Mouse (Mus musculus) adrenal gland, postnatal 4 days (tissue): ENCODE data around the gene Cfl1. TPM values are rescaled to one million over a fixed set of nuclear protein-coding genes. Genes with fewer than 3 reads are reported as not detected.

ENCODE experiments used
- DNase-seq, 2 experiments: peaks; one replicate each; pipeline ENCODE4 v3.0.0; 2021 to 2022; ENCODE audit warnings: low spot score in 2 of 2, mixed read lengths in 2 of 2
- total RNA-seq, 2 experiments: library from RNA; stranded (reverse); gene quantifications; 2 replicates each; pipeline ENCODE4 v1.2.3; 2021

Gene Cfl1
- total RNA-seq, 2 experiments from 2014 or later: 789 to 859 TPM

DNA sequence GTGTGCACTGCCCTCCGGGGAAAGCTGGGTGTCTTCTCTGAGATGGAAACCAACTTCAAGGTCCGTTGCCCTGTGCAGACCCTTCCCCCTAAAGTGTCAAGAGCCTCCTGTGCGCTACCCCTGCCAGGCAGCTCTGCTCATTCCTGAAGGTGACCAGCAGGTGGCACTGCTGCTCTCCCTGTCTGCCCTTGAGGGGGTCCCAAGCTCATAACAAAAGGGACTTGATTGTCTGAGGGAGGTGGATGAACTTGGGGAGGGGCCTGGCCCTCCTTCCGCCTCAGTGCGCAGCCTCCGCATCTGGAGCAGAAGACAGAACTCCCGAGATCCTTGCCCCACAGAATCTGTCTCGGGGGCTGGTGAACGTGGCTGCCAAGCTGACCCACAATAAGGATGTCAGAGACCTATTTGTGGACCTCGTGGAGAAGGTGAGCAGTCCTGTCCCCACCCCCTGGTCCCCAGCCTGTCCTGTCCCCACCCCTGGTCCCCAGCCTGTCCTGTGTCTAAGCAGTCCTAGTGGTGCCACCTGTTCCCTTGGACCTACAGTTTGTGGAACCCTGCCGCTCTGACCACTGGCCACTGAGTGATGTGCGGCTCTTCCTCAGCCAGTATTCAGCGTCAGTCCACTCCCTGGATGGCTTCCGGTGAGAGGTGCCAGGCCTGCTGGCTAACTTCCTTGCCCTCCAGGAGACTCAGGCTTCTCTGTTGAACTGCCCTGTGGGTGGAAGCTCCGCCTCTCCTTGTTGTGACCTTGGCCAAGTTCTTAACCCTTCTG lies 26.3 kb upstream of the Cfl1 start:
- no peak for DNase-seq

DNA sequence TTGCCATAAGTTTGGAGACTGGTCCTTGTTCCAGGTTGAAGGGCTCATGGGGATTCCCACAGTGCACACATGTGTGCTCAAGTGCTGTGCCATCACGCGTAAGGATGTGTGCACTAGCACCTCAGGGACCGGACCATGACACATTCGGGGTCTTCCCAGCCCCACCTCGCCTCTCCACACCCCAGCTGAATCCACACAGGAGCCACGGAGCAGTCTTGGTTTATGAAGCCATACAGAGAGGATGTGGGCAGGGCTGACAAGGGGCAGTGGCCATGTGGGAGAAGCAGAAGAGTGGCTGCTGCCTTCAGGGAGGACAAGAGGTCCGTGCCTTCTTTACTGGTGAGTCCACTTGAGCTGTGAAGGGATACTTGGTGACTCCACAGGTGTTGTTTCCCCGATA lies 25.2 kb upstream of the Cfl1 start:
- DNase-seq: no peak

- DNase-seq: no peak
These were observed 23.2 kb upstream of the Cfl1 start for GRCm38 (mm10) chr19:5466916-5467500.

GRCm38 (mm10) chr19:5468374-5468773 lies 21.9 kb upstream of the Cfl1 start, which contains the start of gene Ctsw:
Gene Ctsw (minus strand): TSS chr19:5468507.
- DNase-seq: no peak

GRCm38 (mm10) chr19:5471846-5472245 lies 18.4 kb upstream of the Cfl1 start:
- no peak for DNase-seq

DNA sequence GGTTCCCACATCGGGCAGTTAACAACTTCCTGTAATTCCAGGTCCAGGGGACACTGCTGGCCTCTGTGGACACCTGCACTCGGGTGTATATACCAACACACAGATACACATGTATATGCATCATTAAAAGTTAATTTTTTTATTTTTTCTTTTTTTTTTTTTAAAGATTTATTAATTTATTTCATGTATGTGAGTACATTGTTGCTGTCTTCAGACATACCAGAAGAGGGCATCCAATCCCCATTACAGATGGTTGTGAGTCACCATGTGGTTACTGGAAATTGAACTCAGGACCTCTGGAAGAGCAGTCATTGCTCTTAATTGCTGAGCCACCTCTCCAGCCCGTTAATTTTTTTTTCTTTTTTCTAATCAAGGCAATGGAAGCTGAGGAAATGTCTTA lies 17.4 kb upstream of the Cfl1 start:
- DNase-seq: no peak

DNA sequence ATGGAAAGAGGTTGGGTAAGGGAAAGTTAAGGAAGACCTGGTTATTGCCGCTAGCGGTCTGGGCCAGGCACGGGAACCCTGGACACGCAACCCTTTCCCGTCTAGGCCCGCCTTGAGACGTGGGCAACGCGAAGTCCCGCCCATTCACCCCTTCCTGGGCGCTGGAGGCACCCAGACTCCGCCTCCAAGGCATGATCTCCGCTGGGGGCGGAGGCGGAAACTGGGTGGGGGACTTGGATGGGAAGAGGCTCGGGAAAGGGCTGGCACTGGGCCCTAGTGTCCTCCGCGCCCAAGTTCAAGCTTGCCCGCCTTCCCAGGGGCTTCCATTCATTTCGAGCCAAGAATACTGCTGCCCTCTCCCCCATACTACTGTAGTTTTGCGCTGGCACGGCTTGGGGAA lies 16.5 kb upstream of the Cfl1 start, which contains the start of gene Efemp2:
Efemp2 (plus strand) TSS at position 235 of the 400 bp plus-strand sequence.
- DNase-seq: peak; percentile 43 to 73

DNA sequence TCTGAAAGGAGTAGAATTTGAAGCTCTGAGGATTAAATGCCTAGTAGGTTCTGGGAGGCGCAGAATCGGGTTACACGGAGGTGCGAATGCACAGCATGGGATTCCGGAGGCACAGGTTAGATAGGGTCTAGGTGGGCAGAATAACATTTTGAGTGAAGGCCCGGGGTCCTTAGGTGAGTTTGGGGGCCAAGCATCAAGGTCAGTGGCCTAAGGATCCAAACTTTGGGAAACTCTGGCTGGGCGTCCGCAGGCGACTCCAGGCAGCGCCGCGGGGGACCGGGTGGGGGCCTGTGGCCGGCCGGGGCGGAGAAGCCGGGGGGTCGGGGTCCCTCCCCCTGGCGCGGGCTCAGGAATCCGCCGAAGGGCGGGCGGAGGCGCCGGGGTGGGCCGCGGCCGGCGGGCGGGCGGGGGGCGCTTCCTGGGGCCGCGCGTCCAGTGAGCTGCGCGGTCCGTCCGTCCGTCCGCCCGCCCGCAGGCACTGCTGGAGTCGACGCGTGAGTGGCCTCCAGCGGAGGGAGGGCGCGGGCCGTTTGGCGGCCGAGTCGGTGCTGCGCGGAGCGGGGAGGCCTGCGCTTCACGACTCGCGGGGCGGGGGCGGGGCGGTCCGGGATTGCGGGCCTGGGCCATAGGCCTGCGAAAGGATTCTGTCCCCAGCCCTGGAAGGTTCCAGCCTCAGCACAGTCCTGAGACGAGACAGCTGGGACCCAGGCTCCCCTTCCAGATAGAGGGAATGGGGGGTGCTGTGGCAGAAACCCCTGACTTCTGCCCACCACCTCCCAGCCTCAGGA lies 15.8 kb upstream of the Cfl1 start:
- DNase-seq: no peak

GRCm38 (mm10) chr19:5475069-5475714 lies 15.1 kb upstream of the Cfl1 start:
- DNase-seq: no peak

DNA sequence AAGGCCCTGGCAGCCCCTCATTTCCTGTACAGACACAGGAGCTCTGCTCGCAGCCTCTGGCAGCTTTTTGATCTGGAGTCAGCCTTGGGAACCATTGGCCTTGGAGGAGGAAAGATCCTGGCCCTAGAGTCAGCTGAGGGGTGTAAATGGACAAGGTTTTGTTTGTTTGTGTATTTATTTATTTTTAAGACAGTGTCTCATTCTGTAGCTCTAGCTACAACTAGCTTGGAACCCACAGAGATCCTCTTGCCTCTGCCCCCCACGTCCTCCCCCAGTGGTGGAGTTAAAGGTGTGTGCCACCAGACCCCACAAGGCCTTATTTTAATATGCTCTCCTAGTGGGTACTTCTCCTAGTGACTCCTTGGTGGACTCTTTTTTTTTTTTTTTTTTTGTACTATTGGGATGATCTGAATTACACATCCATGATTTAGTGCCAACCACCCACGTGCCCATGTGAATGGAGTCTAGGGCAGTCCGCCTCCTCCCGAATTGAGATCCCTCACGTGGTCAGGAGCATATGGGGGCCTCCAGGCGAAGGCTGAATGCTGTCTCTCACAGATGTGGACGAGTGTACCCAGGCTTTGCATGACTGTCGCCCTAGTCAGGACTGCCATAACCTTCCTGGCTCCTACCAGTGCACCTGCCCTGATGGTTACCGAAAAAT lies 13.1 kb upstream of the Cfl1 start:
- no peak for DNase-seq

DNA sequence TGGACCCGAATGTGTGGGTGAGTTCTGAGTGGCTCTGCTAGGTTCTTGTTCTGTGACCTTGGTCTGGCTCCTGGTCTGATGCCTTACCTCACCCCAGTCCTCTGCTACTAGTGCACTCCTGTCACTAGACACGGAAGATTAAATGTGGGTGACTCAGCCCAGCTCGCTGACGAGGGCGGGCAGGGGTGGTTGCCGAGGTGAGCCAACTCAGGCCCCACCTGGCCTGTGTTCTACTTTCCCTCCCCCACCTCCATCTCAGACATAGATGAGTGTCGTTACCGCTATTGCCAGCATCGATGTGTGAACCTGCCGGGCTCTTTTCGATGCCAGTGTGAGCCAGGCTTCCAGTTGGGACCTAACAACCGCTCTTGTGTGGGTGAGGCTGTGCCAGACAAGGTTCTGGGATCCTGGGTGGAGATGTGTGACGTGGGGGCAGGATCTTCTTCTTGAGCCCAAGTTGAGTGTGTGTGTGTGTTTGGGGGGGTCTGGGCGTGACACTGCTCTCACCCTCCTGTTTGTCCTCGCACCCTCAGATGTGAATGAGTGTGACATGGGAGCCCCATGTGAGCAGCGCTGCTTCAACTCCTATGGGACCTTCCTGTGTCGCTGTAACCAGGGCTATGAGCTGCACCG lies 12.5 kb upstream of the Cfl1 start:
- DNase-seq: no peak

DNA sequence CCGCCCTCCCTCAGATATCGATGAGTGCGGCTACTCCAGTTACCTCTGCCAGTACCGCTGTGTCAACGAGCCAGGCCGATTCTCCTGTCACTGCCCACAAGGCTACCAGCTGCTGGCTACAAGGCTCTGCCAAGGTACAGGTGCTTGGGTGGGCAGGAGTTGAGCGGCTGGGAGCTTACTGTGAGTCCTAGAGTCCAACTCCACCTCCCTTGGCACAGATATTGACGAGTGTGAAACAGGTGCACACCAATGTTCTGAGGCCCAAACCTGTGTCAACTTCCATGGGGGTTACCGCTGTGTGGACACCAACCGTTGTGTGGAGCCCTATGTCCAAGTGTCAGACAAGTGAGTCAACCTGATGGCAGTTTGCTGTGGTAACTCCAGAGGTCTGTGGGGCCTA lies 10.2 kb upstream of the Cfl1 start:
- DNase-seq: no peak

DNA sequence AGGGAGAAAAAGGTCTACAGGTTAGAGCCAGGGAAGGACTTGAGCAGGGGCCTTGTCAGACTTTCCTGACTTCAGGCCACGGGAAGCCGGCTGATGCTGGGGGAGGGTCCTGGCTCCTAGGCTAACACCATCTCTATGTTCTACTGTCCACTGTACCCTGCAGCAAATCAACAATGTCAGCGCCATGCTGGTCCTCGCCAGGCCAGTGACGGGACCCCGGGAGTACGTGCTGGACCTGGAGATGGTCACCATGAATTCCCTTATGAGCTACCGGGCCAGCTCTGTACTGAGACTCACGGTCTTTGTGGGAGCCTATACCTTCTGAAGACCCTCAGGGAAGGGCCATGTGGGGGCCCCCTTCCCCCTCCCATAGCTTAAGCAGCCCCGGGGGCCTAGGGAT lies 8.9 kb upstream of the Cfl1 start:
- no peak for DNase-seq

GRCm38 (mm10) chr19:5483386-5484359 lies 6.6 kb upstream of the Cfl1 start:
- no peak for DNase-seq

- DNase-seq: no peak
These were observed 5.8 kb upstream of the Cfl1 start for GRCm38 (mm10) chr19:5484496-5484895.

DNA sequence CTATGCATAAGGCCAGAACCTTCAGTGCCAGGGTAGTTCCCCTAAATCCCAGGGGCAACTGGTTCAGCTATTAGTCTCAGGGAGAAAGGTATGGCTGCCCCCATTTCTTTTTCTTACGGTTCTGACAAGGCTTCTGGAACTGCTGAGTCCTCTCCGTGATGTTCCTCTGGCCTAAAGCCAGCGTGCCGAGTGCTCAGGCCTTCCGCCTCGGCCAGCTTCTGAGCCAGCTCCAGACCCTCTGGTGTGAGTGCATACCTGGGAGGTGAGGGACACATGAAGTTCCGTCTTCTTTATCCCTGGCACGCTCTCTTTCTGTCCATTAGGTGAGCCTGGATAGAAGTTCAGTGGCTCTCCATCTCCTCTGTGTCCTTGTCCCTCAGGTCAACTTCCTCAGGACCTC lies 4.9 kb upstream of the Cfl1 start:
- DNase-seq: no peak

- no peak for DNase-seq
These were observed 4.4 kb upstream of the Cfl1 start for GRCm38 (mm10) chr19:5485821-5486220.

- DNase-seq: no peak
These were observed 4.0 kb upstream of the Cfl1 start for GRCm38 (mm10) chr19:5486286-5486685.

- no peak for DNase-seq
These were observed 3.5 kb upstream of the Cfl1 start for GRCm38 (mm10) chr19:5486771-5487170.
